Mouse (Mus musculus): Measurements from ENCODE around the gene Cyth4.
A peak's percentile ranks its signal among the peaks of the same experiment; 100 is the strongest.

Gene Cyth4

GRCm38 (mm10) chr15:78585404-78585803, 11.4 kb upstream of the Cyth4 start:
- DNase-seq (ENCODE audit: low read depth, low spot score) = no peak

- peak; percentile 94 for DNase-seq (ENCODE audit: low read depth, low spot score)
Observed at GRCm38 (mm10) chr15:78587050-78587994, 9.5 kb upstream of the Cyth4 start.

GRCm38 (mm10) chr15:78588049-78588448, 8.8 kb upstream of the Cyth4 start:
- no peak for DNase-seq (ENCODE audit: low read depth, low spot score)

- DNase-seq (ENCODE audit: low read depth, low spot score) = no peak
Observed at GRCm38 (mm10) chr15:78588900-78589299, 7.9 kb upstream of the Cyth4 start.

- DNase-seq (ENCODE audit: low read depth, low spot score) = no peak
Observed at GRCm38 (mm10) chr15:78589936-78590335, 6.9 kb upstream of the Cyth4 start.

GRCm38 (mm10) chr15:78590785-78591184, 6.1 kb upstream of the Cyth4 start:
- peak; percentile 57 for DNase-seq (ENCODE audit: low read depth, low spot score)

- peak; percentile 42 for DNase-seq (ENCODE audit: low read depth, low spot score)
Observed at GRCm38 (mm10) chr15:78591680-78592451, 5.0 kb upstream of the Cyth4 start.

- peak; percentile 63 for DNase-seq (ENCODE audit: low read depth, low spot score)
Observed at GRCm38 (mm10) chr15:78592452-78592968, 4.3 kb upstream of the Cyth4 start.

- no peak for DNase-seq (ENCODE audit: low read depth, low spot score)
Observed at GRCm38 (mm10) chr15:78593896-78594425, 2.9 kb upstream of the Cyth4 start.

- DNase-seq (ENCODE audit: low read depth, low spot score) = no peak
Observed at GRCm38 (mm10) chr15:78594831-78595230, 2.0 kb upstream of the Cyth4 start.

- DNase-seq (ENCODE audit: low read depth, low spot score) = peak; percentile 56
Observed at GRCm38 (mm10) chr15:78595468-78595867, 1.4 kb upstream of the Cyth4 start.

GRCm38 (mm10) chr15:78596504-78596903, 343 bp upstream of the Cyth4 start:
- no peak for DNase-seq (ENCODE audit: low read depth, low spot score)

GRCm38 (mm10) chr15:78597729-78598128, 882 bp downstream of the Cyth4 start:
- DNase-seq (ENCODE audit: low read depth, low spot score) = peak; percentile 54

GRCm38 (mm10) chr15:78599124-78599523, 2.3 kb downstream of the Cyth4 start:
- DNase-seq (ENCODE audit: low read depth, low spot score) = no peak

GRCm38 (mm10) chr15:78599529-78600193, 2.8 kb downstream of the Cyth4 start:
- no peak for DNase-seq (ENCODE audit: low read depth, low spot score)

- no peak for DNase-seq (ENCODE audit: low read depth, low spot score)
Observed at GRCm38 (mm10) chr15:78601180-78601579, 4.3 kb downstream of the Cyth4 start.

GRCm38 (mm10) chr15:78604255-78604654, 7.4 kb downstream of the Cyth4 start:
- no peak for DNase-seq (ENCODE audit: low read depth, low spot score)

- DNase-seq (ENCODE audit: low read depth, low spot score) = peak; percentile 37
Observed at GRCm38 (mm10) chr15:78605371-78605791, 8.5 kb downstream of the Cyth4 start.

- no peak for DNase-seq (ENCODE audit: low read depth, low spot score)
Observed at GRCm38 (mm10) chr15:78606059-78606458, 9.2 kb downstream of the Cyth4 start.

- DNase-seq (ENCODE audit: low read depth, low spot score) = no peak
Observed at GRCm38 (mm10) chr15:78607463-78607862, 10.6 kb downstream of the Cyth4 start.

- peak; percentile 72 for DNase-seq (ENCODE audit: low read depth, low spot score)
Observed at GRCm38 (mm10) chr15:78610705-78611462, 14.0 kb downstream of the Cyth4 start.
